Mouse (Mus musculus) thymus, adult 2 months (tissue): ENCODE results near the gene Flii.

ENCODE experiments used
- CTCF ChIP-seq: fragments of 200-500 bp; IDR thresholded peaks from 2 replicates; pipeline ENCODE4 v1.5.1; 2012; ENCODE audit warnings: mild to moderate bottlenecking, control low read depth, low read length, moderate library complexity, borderline replicate concordance; ENCODE audit not compliant: control insufficient read depth, poor library complexity, insufficient read depth; ENCODE audit errors: extremely low read depth
- POLR2A ChIP-seq: fragments of 200-500 bp; IDR thresholded peaks from 2 replicates; pipeline ENCODE4 v1.6.1; 2012; ENCODE audit warnings: mild to moderate bottlenecking, low read length, control low read depth, moderate library complexity; ENCODE audit not compliant: control insufficient read depth, poor library complexity, insufficient read depth; ENCODE audit errors: extremely low read depth

GRCm38 (mm10) chr11:60704023-60704880, 22.8 kb downstream of the Flii start:
- TF ChIP-seq CTCF = no peak
- TF ChIP-seq POLR2A = no peak
